Mouse (Mus musculus): ENCODE data around the gene Ceacam15. TPM values are rescaled to one million over a fixed set of nuclear protein-coding genes. Genes with fewer than 3 reads are reported as not detected.

Ceacam15 gene
- not detected in 2 replicates for polyA plus RNA-seq (2012; rRNA removed)

DNA sequence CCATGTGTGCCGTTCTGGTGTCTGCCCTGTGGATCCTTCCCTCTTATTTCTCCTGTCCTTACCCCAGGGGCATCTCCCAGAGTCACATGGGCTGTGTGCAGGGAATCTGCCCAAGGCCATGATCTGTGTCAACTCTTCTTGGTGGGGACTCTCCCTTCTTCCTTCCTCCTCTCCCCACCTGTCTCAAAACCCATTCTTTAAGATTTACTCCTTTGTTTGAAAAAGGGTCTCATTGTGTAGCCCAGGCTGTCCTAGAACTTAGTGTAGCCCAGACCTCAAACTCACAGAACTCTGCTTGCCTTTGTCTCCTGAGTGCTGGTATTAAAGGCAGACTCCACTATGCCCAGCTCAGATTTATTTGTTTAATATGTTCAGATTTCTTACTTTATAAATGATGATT, at the start of gene Ceacam15:
Ceacam15 (minus strand) TSS at position 101 of the 400 bp plus-strand sequence.

DNA sequence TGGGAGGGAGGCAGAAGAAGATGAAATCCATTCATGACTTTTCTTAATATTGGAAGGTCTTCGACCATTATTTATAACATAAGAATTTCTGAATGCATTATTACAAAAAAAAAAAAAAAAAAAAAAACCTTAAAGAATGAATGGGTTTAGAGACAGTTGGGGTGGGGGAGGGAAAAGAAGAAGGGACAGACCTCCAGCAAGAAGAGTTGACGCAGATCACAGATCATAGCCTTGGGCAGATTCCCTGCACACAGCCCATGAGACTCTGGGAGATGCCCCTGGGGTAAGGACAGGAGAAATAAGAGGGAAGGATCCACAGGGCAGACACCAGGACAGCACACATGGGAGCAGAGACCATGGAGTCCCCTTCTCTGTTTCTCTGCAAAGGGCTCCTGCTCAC, 46.1 kb upstream of the Ceacam15 start, which contains the start of gene Ceacam9:
Ceacam9 (plus strand) TSS at position 301 of the 400 bp plus-strand sequence.

Other genes with a start within 250 kb of the Ceacam15 start
- gene Tmem160, start 222.9 kb downstream of the Ceacam15 start, polyA plus RNA-seq (2012; rRNA removed) = 46.0 and 51.3 TPM in 2 replicates
- gene Npas1, start 198.0 kb downstream of the Ceacam15 start, polyA plus RNA-seq (2012; rRNA removed) = 3.0 and 3.2 TPM in 2 replicates
- gene Arhgap35, start 60.7 kb downstream of the Ceacam15 start, polyA plus RNA-seq (2012; rRNA removed) = 42.4 and 46.2 TPM in 2 replicates
- gene Ceacam9, start 46.2 kb upstream of the Ceacam15 start, polyA plus RNA-seq (2012; rRNA removed) = not detected in 2 replicates
- gene Ap2s1, start 62.7 kb upstream of the Ceacam15 start, polyA plus RNA-seq (2012; rRNA removed) = 389 and 393 TPM in 2 replicates
- 28.1 and 32.5 TPM in 2 replicates for gene Slc1a5, start 105.6 kb upstream of the Ceacam15 start, polyA plus RNA-seq (2012; rRNA removed)
- gene Strn4, start 140.2 kb upstream of the Ceacam15 start, polyA plus RNA-seq (2012; rRNA removed) = 249 and 272 TPM in 2 replicates
- gene Fkrp, start 141.0 kb upstream of the Ceacam15 start, polyA plus RNA-seq (2012; rRNA removed) = 38.0 and 40.7 TPM in 2 replicates
- gene Prkd2, start 167.2 kb upstream of the Ceacam15 start, polyA plus RNA-seq (2012; rRNA removed) = 13.3 and 16.4 TPM in 2 replicates
- gene Dact3, start 199.6 kb upstream of the Ceacam15 start, polyA plus RNA-seq (2012; rRNA removed) = 34.5 and 44.4 TPM in 2 replicates
- gene Gng8, start 216.1 kb upstream of the Ceacam15 start, polyA plus RNA-seq (2012; rRNA removed) = 14.1 and 22.2 TPM in 2 replicates
- gene Ptgir, start 230.8 kb upstream of the Ceacam15 start, polyA plus RNA-seq (2012; rRNA removed) = 0.52 and 1.1 TPM in 2 replicates
- 537 and 560 TPM in 2 replicates for gene Calm3, start 248.4 kb upstream of the Ceacam15 start, polyA plus RNA-seq (2012; rRNA removed)

All from central nervous system, embryonic 14 days (tissue).